Mouse (Mus musculus): ENCODE measurements around the gene Kcnip1.
A peak's percentile ranks its signal among the peaks of the same experiment; 100 is the strongest.

Gene Kcnip1

GRCm38 (mm10) chr11:33939456-33940113, 53.4 kb downstream of the Kcnip1 start:
- DNase-seq (ENCODE audit: low spot score in 2 of 2): no peak

- peak in 1 of 2 experiments; percentile 54 for DNase-seq (ENCODE audit: low spot score in 2 of 2)
Observed at GRCm38 (mm10) chr11:33938561-33939274, 54.2 kb downstream of the Kcnip1 start.

- no peak for DNase-seq (ENCODE audit: low spot score in 2 of 2)
Observed at GRCm38 (mm10) chr11:33937641-33938040, 55.3 kb downstream of the Kcnip1 start.

GRCm38 (mm10) chr11:33934286-33934685, 58.7 kb downstream of the Kcnip1 start:
- peak in 1 of 2 experiments; percentile 58 for DNase-seq (ENCODE audit: low spot score in 2 of 2)

- no peak for DNase-seq (ENCODE audit: low spot score in 2 of 2)
Observed at GRCm38 (mm10) chr11:33932386-33933111, 60.4 kb downstream of the Kcnip1 start.

GRCm38 (mm10) chr11:33931836-33932385, 61.0 kb downstream of the Kcnip1 start:
- no peak for DNase-seq (ENCODE audit: low spot score in 2 of 2)

- DNase-seq (ENCODE audit: low spot score in 2 of 2): no peak
Observed at GRCm38 (mm10) chr11:33929412-33929811, 63.5 kb downstream of the Kcnip1 start.

- DNase-seq (ENCODE audit: low spot score in 2 of 2): no peak
Observed at GRCm38 (mm10) chr11:33928658-33929057, 64.3 kb downstream of the Kcnip1 start.

GRCm38 (mm10) chr11:33927836-33928235, 65.1 kb downstream of the Kcnip1 start:
- no peak for DNase-seq (ENCODE audit: low spot score in 2 of 2)

- DNase-seq (ENCODE audit: low spot score in 2 of 2): no peak
Observed at GRCm38 (mm10) chr11:33927321-33927720, 65.6 kb downstream of the Kcnip1 start.

GRCm38 (mm10) chr11:33926551-33926950, 66.4 kb downstream of the Kcnip1 start:
- no peak for DNase-seq (ENCODE audit: low spot score in 2 of 2)

GRCm38 (mm10) chr11:33925778-33926177, 67.2 kb downstream of the Kcnip1 start:
- no peak for DNase-seq (ENCODE audit: low spot score in 2 of 2)

- no peak for DNase-seq (ENCODE audit: low spot score in 2 of 2)
Observed at GRCm38 (mm10) chr11:33923031-33923430, 69.9 kb downstream of the Kcnip1 start.

- no peak for DNase-seq (ENCODE audit: low spot score in 2 of 2)
Observed at GRCm38 (mm10) chr11:33921451-33921850, 71.5 kb downstream of the Kcnip1 start.

GRCm38 (mm10) chr11:33919826-33920225, 73.1 kb downstream of the Kcnip1 start:
- DNase-seq (ENCODE audit: low spot score in 2 of 2): no peak

GRCm38 (mm10) chr11:33918424-33918823, 74.5 kb downstream of the Kcnip1 start:
- peak in 1 of 2 experiments; percentile 16 for DNase-seq (ENCODE audit: low spot score in 2 of 2)

GRCm38 (mm10) chr11:33917574-33917973, 75.4 kb downstream of the Kcnip1 start:
- DNase-seq (ENCODE audit: low spot score in 2 of 2): peak in 1 of 2 experiments; percentile 78

- peak in 1 of 2 experiments; percentile 58 for DNase-seq (ENCODE audit: low spot score in 2 of 2)
Observed at GRCm38 (mm10) chr11:33914216-33914615, 78.7 kb downstream of the Kcnip1 start.

GRCm38 (mm10) chr11:33913061-33913460, 79.9 kb downstream of the Kcnip1 start:
- DNase-seq (ENCODE audit: low spot score in 2 of 2): peak in 1 of 2 experiments; percentile 52

GRCm38 (mm10) chr11:33912151-33912571, 80.8 kb downstream of the Kcnip1 start:
- peak in 1 of 2 experiments; percentile 53 for DNase-seq (ENCODE audit: low spot score in 2 of 2)

- DNase-seq (ENCODE audit: low spot score in 2 of 2): peak in 1 of 2 experiments; percentile 55
Observed at GRCm38 (mm10) chr11:33910982-33911381, 82.0 kb downstream of the Kcnip1 start.

Measured in urinary bladder, postnatal 4 days (tissue).